Mouse (Mus musculus) naive thymus-derived CD4-positive, alpha-beta T cell, adult 2 months (primary cell): ENCODE data around the gene Igf2bp3.

Experiments
- DNase-seq: peaks from one replicate; pipeline ENCODE4 v3.0.0-alpha.2; 2011; ENCODE audit warnings: low read depth

Gene Igf2bp3

GRCm38 (mm10) chr6:49218275-49218802, 3.6 kb upstream of the Igf2bp3 start:
- DNase-seq: peak; percentile 84

- peak; percentile 76 for DNase-seq
These were observed 3.0 kb upstream of the Igf2bp3 start for GRCm38 (mm10) chr6:49217581-49218274.

GRCm38 (mm10) chr6:49216811-49217542, 2.2 kb upstream of the Igf2bp3 start:
- DNase-seq: no peak

GRCm38 (mm10) chr6:49215748-49216585, 1.2 kb upstream of the Igf2bp3 start:
- DNase-seq: peak; percentile 56

GRCm38 (mm10) chr6:49214086-49214927, 450 bp downstream of the Igf2bp3 start:
- peak; percentile 60 for DNase-seq

- DNase-seq: peak; percentile 48
These were observed 1.1 kb downstream of the Igf2bp3 start for GRCm38 (mm10) chr6:49213581-49214085.

- no peak for DNase-seq
These were observed 1.7 kb downstream of the Igf2bp3 start for GRCm38 (mm10) chr6:49212931-49213580.

- DNase-seq: no peak
These were observed 2.6 kb downstream of the Igf2bp3 start for GRCm38 (mm10) chr6:49212141-49212540.

- DNase-seq: no peak
These were observed 3.2 kb downstream of the Igf2bp3 start for GRCm38 (mm10) chr6:49211596-49211995.

GRCm38 (mm10) chr6:49209881-49210854, 4.6 kb downstream of the Igf2bp3 start:
- DNase-seq: no peak

- DNase-seq: no peak
These were observed 5.8 kb downstream of the Igf2bp3 start for GRCm38 (mm10) chr6:49208935-49209334.

- DNase-seq: peak; percentile 82
These were observed 6.3 kb downstream of the Igf2bp3 start for GRCm38 (mm10) chr6:49208297-49208930.

- DNase-seq: peak; percentile 35
These were observed 8.3 kb downstream of the Igf2bp3 start for GRCm38 (mm10) chr6:49206416-49206815.

GRCm38 (mm10) chr6:49195188-49195587, 19.6 kb downstream of the Igf2bp3 start:
- no peak for DNase-seq

- DNase-seq: no peak
These were observed 20.2 kb downstream of the Igf2bp3 start for GRCm38 (mm10) chr6:49194536-49194935.

- peak; percentile 77 for DNase-seq
These were observed 25.4 kb downstream of the Igf2bp3 start for GRCm38 (mm10) chr6:49189363-49189762.

GRCm38 (mm10) chr6:49187299-49187698, 27.5 kb downstream of the Igf2bp3 start:
- peak; percentile 37 for DNase-seq

- DNase-seq: no peak
These were observed 38.7 kb downstream of the Igf2bp3 start for GRCm38 (mm10) chr6:49176018-49176417.

- DNase-seq: no peak
These were observed 40.1 kb downstream of the Igf2bp3 start for GRCm38 (mm10) chr6:49174616-49175015.
